Mouse (Mus musculus): ENCODE results near the gene C1s2. TPM values are rescaled to one million over a fixed set of nuclear protein-coding genes. Genes with fewer than 3 reads are reported as not detected.
A peak's percentile ranks its signal among the peaks of the same experiment; 100 is the strongest.

The C1s2 gene
- total and polyA plus RNA-seq, 3 experiments = 0.26 to 0.48 TPM; not detected in 1

- H3K36me3 ChIP-seq (ENCODE audit: control insufficient read depth, insufficient read depth, low read length) = no peaks in the 10 kb centered on the region
- peaks cover 1% of the 10 kb centered on the region; the same call in 1 of the 2 replicates for H3K4me1 ChIP-seq (ENCODE audit: control insufficient read depth, insufficient read depth, low read length)
- H3K27me3 ChIP-seq (ENCODE audit: control insufficient read depth, insufficient read depth, low read length) = no peaks in the 10 kb centered on the region
- 96% methylated on average over 7 of the region's 7 CpGs for WGBS
- intact Hi-C loops (cut with DNase I) = no loop called here
- no peak for DNase-seq
- TF ChIP-seq CTCF (IDR thresholded peaks at IDR 0.05) (no peak), EP300 (IDR thresholded peaks at IDR 0.05; ENCODE audit: insufficient read depth, low read depth, low read length) (no peak), POLR2A (IDR thresholded peaks at IDR 0.05; ENCODE audit: insufficient read depth, low read depth, low read length) (no peak)
- H3K27ac ChIP-seq = no peak overlapping the region
- no peak overlapping the region for H3K9ac ChIP-seq (ENCODE audit: low read depth, low read length)
- H3K79me2 ChIP-seq (replicated peaks; ENCODE audit: control insufficient read depth, insufficient read depth, low read length) = no peaks in the 10 kb centered on the region; the same call in 1 of the 2 replicates
- no peak overlapping the region for H3K4me3 ChIP-seq
These were observed 38.7 kb upstream of the C1s2 start for GRCm38 (mm10) chr6:124674591-124674990.

- WGBS = 62% methylated on average over 9 of the region's 9 CpGs
These were observed 37.7 kb upstream of the C1s2 start for GRCm38 (mm10) chr6:124673619-124674018.

GRCm38 (mm10) chr6:124672100-124672499 lies 36.2 kb upstream of the C1s2 start:
- WGBS = 48% methylated on average over 6 of the region's 6 CpGs
- H3K4me3 ChIP-seq = no peak overlapping the region
- DNase-seq = no peak
- H3K27me3 ChIP-seq (ENCODE audit: control insufficient read depth, insufficient read depth, low read length) = no peaks in the 10 kb centered on the region
- TF ChIP-seq CTCF (IDR thresholded peaks at IDR 0.05) = no peak
- TF ChIP-seq POLR2A (IDR thresholded peaks at IDR 0.05; ENCODE audit: insufficient read depth, low read depth, low read length) = no peak
- no peak for TF ChIP-seq EP300 (IDR thresholded peaks at IDR 0.05; ENCODE audit: insufficient read depth, low read depth, low read length)
- H3K4me1 ChIP-seq (ENCODE audit: control insufficient read depth, insufficient read depth, low read length) = peaks cover 1% of the 10 kb centered on the region; the same call in 1 of the 2 replicates
- no peak overlapping the region for H3K27ac ChIP-seq
- intact Hi-C loops (cut with DNase I) = no loop called here
- H3K9ac ChIP-seq (ENCODE audit: low read depth, low read length) = no peak overlapping the region
- no peaks in the 10 kb centered on the region for H3K36me3 ChIP-seq (ENCODE audit: control insufficient read depth, insufficient read depth, low read length)
- H3K79me2 ChIP-seq (replicated peaks; ENCODE audit: control insufficient read depth, insufficient read depth, low read length) = no peaks in the 10 kb centered on the region; the same call in 1 of the 2 replicates

More at GRCm38 (mm10) chr6:124673619-124674018, 37.7 kb upstream of the C1s2 start:
- no peak overlapping the region for H3K9ac ChIP-seq (ENCODE audit: low read depth, low read length)
- no peaks in the 10 kb centered on the region for H3K27me3 ChIP-seq (ENCODE audit: control insufficient read depth, insufficient read depth, low read length)
- intact Hi-C loops (cut with DNase I) = no loop called here
- peak; percentile 56 to 69 for DNase-seq
- no peaks in the 10 kb centered on the region; the same call in 1 of the 2 replicates for H3K79me2 ChIP-seq (replicated peaks; ENCODE audit: control insufficient read depth, insufficient read depth, low read length)
- H3K27ac ChIP-seq = peak overlapping the region; percentile 51
- no peaks in the 10 kb centered on the region for H3K36me3 ChIP-seq (ENCODE audit: control insufficient read depth, insufficient read depth, low read length)
- H3K4me1 ChIP-seq (ENCODE audit: control insufficient read depth, insufficient read depth, low read length) = peaks cover 1% of the 10 kb centered on the region; the same call in 1 of the 2 replicates
- no peak overlapping the region for H3K4me3 ChIP-seq
- TF ChIP-seq EP300 (IDR thresholded peaks at IDR 0.05; ENCODE audit: insufficient read depth, low read depth, low read length) (0 out of 2 replicates have a peak, but pooled peaks have one; percentile 39), CTCF (IDR thresholded peaks at IDR 0.05) (0 out of 2 replicates have a peak, but pooled peaks have one; percentile 5), POLR2A (IDR thresholded peaks at IDR 0.05; ENCODE audit: insufficient read depth, low read depth, low read length) (no peak)

- no peaks in the 10 kb centered on the region; the same call in 1 of the 2 replicates for H3K79me2 ChIP-seq (replicated peaks; ENCODE audit: control insufficient read depth, insufficient read depth, low read length)
These were observed 34.5 kb upstream of the C1s2 start for GRCm38 (mm10) chr6:124670281-124670900.

GRCm38 (mm10) chr6:124669234-124669859 lies 33.5 kb upstream of the C1s2 start:
- intact Hi-C loops (cut with DNase I) = no loop called here
- 81% methylated on average over 11 of the region's 11 CpGs for WGBS
- no peak for TF ChIP-seq EP300 (IDR thresholded peaks at IDR 0.05; ENCODE audit: insufficient read depth, low read depth, low read length)
- no peak for TF ChIP-seq CTCF (IDR thresholded peaks at IDR 0.05)
- TF ChIP-seq POLR2A (IDR thresholded peaks at IDR 0.05; ENCODE audit: insufficient read depth, low read depth, low read length) = no peak
- no peaks in the 10 kb centered on the region for H3K36me3 ChIP-seq (ENCODE audit: control insufficient read depth, insufficient read depth, low read length)
- H3K9ac ChIP-seq (ENCODE audit: low read depth, low read length) = no peak overlapping the region
- H3K79me2 ChIP-seq (replicated peaks; ENCODE audit: control insufficient read depth, insufficient read depth, low read length) = no peaks in the 10 kb centered on the region; the same call in 1 of the 2 replicates
- H3K4me1 ChIP-seq (ENCODE audit: control insufficient read depth, insufficient read depth, low read length) = peaks cover 1% of the 10 kb centered on the region; the same call in 1 of the 2 replicates
- no peaks in the 10 kb centered on the region for H3K27me3 ChIP-seq (ENCODE audit: control insufficient read depth, insufficient read depth, low read length)
- no peak overlapping the region for H3K27ac ChIP-seq
- no peak overlapping the region for H3K4me3 ChIP-seq
- no peak for DNase-seq

More at GRCm38 (mm10) chr6:124670281-124670900, 34.5 kb upstream of the C1s2 start:
- Histone ChIP-seq H3K4me3 (no peak overlapping the region), H3K27ac (no peak overlapping the region), H3K27me3 (ENCODE audit: control insufficient read depth, insufficient read depth, low read length) (no peaks in the 10 kb centered on the region), H3K9ac (ENCODE audit: low read depth, low read length) (no peak overlapping the region), H3K4me1 (ENCODE audit: control insufficient read depth, insufficient read depth, low read length) (peaks cover 1% of the 10 kb centered on the region; the same call in 1 of the 2 replicates), H3K36me3 (ENCODE audit: control insufficient read depth, insufficient read depth, low read length) (no peaks in the 10 kb centered on the region)
- WGBS = 92% methylated on average over 7 of the region's 7 CpGs
- TF ChIP-seq EP300 (IDR thresholded peaks at IDR 0.05; ENCODE audit: insufficient read depth, low read depth, low read length) (no peak), CTCF (IDR thresholded peaks at IDR 0.05) (no peak)
- intact Hi-C loops (cut with DNase I) = no loop called here
- no peak for DNase-seq

GRCm38 (mm10) chr6:124665011-124665410 lies 29.1 kb upstream of the C1s2 start:
- intact Hi-C loops (cut with DNase I) = no loop called here
- WGBS = 90% methylated on average over 10 of the region's 10 CpGs
- Histone ChIP-seq H3K4me1 (ENCODE audit: control insufficient read depth, insufficient read depth, low read length) (no peaks in the 10 kb centered on the region), H3K27ac (no peak overlapping the region), H3K27me3 (ENCODE audit: control insufficient read depth, insufficient read depth, low read length) (no peaks in the 10 kb centered on the region), H3K9ac (ENCODE audit: low read depth, low read length) (no peak overlapping the region), H3K36me3 (ENCODE audit: control insufficient read depth, insufficient read depth, low read length) (no peaks in the 10 kb centered on the region), H3K4me3 (no peak overlapping the region), H3K79me2 (replicated peaks; ENCODE audit: control insufficient read depth, insufficient read depth, low read length) (no peaks in the 10 kb centered on the region)
- TF ChIP-seq CTCF (IDR thresholded peaks at IDR 0.05) (no peak), EP300 (IDR thresholded peaks at IDR 0.05; ENCODE audit: insufficient read depth, low read depth, low read length) (no peak), POLR2A (IDR thresholded peaks at IDR 0.05; ENCODE audit: insufficient read depth, low read depth, low read length) (no peak)
- DNase-seq = no peak

All from heart, adult 2 months (tissue).